Mouse (Mus musculus) spleen, postnatal 36 days (tissue): ENCODE results near the gene Eif4e2.
A peak's percentile ranks its signal among the peaks of the same experiment; 100 is the strongest.

Experiments used
- DNase-seq, 2 experiments: peaks; one replicate each; pipeline ENCODE4 v3.0.0; 2022; ENCODE audit warnings: low spot score in 2 of 2, mixed read lengths in 1 of 2

Gene Eif4e2

GRCm38 (mm10) chr1:87263257-87263656 is 49.5 kb downstream of the Eif4e2 start:
- DNase-seq, result no peak

- DNase-seq, result no peak
These were observed 50.1 kb downstream of the Eif4e2 start for GRCm38 (mm10) chr1:87263796-87264133.

GRCm38 (mm10) chr1:87264134-87265006 is 50.7 kb downstream of the Eif4e2 start, which contains the start of gene Efhd1:
Gene Efhd1 (plus strand): TSS chr1:87264363.
- no peak for DNase-seq

GRCm38 (mm10) chr1:87265200-87265599 is 51.5 kb downstream of the Eif4e2 start:
- no peak for DNase-seq

GRCm38 (mm10) chr1:87266296-87267090 is 52.8 kb downstream of the Eif4e2 start:
- DNase-seq, result no peak

- no peak for DNase-seq
These were observed 56.5 kb downstream of the Eif4e2 start for GRCm38 (mm10) chr1:87270204-87270603.

- no peak for DNase-seq
These were observed 57.1 kb downstream of the Eif4e2 start for GRCm38 (mm10) chr1:87270641-87271467.

GRCm38 (mm10) chr1:87271596-87271995 is 57.9 kb downstream of the Eif4e2 start:
- DNase-seq, result no peak

GRCm38 (mm10) chr1:87272462-87272861 is 58.7 kb downstream of the Eif4e2 start:
- DNase-seq, result no peak

- DNase-seq, result peak; percentile 5 to 6
These were observed 59.8 kb downstream of the Eif4e2 start for GRCm38 (mm10) chr1:87273514-87273942.

GRCm38 (mm10) chr1:87274134-87274533 is 60.4 kb downstream of the Eif4e2 start:
- DNase-seq, result no peak

- no peak for DNase-seq
These were observed 61.4 kb downstream of the Eif4e2 start for GRCm38 (mm10) chr1:87275151-87275550.

GRCm38 (mm10) chr1:87276056-87276455 is 62.3 kb downstream of the Eif4e2 start:
- DNase-seq, result no peak

GRCm38 (mm10) chr1:87280281-87280680 is 66.6 kb downstream of the Eif4e2 start:
- no peak for DNase-seq

- DNase-seq, result no peak
These were observed 68.1 kb downstream of the Eif4e2 start for GRCm38 (mm10) chr1:87281599-87282412.

- DNase-seq, result no peak
These were observed 68.7 kb downstream of the Eif4e2 start for GRCm38 (mm10) chr1:87282413-87282788.

- DNase-seq, result no peak
These were observed 69.8 kb downstream of the Eif4e2 start for GRCm38 (mm10) chr1:87283410-87283960.

- no peak for DNase-seq
These were observed 73.4 kb downstream of the Eif4e2 start for GRCm38 (mm10) chr1:87287105-87287504.
